Mouse (Mus musculus) liver, postnatal 0 days (tissue): ENCODE results near the gene Adm2.

ENCODE experiments used
- CTCF ChIP-seq: sonication (generic); IDR thresholded peaks from 2 replicates; pipeline ENCODE4 v1.5.1; 2016; ENCODE audit warnings: antibody characterized with exemption, low read depth
- EP300 ChIP-seq: IDR thresholded peaks from 2 replicates; pipeline ENCODE4 v1.6.1; 2016; ENCODE audit warnings: antibody characterized with exemption, low read depth, mild to moderate bottlenecking

DNA sequence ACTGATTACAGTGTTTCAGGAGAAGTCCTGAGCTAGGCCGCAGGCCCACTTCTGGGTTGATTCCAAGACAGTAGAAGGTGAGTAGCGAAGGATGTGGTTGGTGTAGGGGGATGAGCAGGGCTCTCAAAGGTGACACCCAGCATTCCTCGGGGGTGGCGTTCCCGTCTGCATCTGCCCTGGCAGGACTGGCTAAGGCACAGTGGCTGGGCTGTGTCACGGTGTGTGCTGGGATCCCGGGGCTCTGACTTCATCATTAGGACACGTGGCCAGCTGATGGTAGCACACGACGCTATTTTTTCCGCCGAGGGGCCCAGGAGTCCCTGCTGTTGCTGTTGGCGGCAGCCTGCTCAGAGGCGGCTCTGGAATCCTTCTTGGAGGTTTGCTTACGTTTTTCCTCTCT lies 28.8 kb downstream of the Adm2 start:
- TF ChIP-seq EP300 (no peak), CTCF (no peak)
